ENCODE assay signal across 8 mouse cellular contexts in genomic region chr10:78008169-78008568, GRCm38 (mm10). TPM values are rescaled to one million over a fixed set of nuclear protein-coding genes. Genes with fewer than 3 reads are reported as not detected.
A peak's percentile ranks its signal among the peaks of the same experiment; 100 is the strongest.
DNase-seq lines count a peak whose midpoint lies in the region; ATAC-seq and TF ChIP-seq lines count a peak whose summit lies in the region.

No protein-coding gene starts in this region.

- no peak for ATAC-seq in heart, embryonic 12.5 days (ENCODE audit: insufficient number of reproducible peaks, low FRiP score)
- ATAC-seq in hindbrain, postnatal 0 days: no peak
- no peak for ATAC-seq in midbrain, embryonic 11.5 days (ENCODE audit: low FRiP score)

- DNase-seq in heart, adult 18-20 months: no peak
- DNase-seq in embryonic facial prominence, embryonic 10.5 days (ENCODE audit: low spot score): no peak
- DNase-seq in hindbrain, postnatal 0 days (ENCODE audit: low spot score): no peak
- DNase-seq in midbrain, embryonic 11.5 days (ENCODE audit: low spot score, missing footprints): no peak
- DNase-seq in thymus, postnatal 36 days: no peak
- DNase-seq in ovary, postnatal 10 days (ENCODE audit: low spot score): no peak
- no peak for DNase-seq in gastrocnemius, postnatal 25 days

- WGBS in heart, embryonic 12.5 days: 64% methylated on average over 3 of the region's 3 CpGs
- WGBS in embryonic facial prominence, embryonic 10.5 days: 80% methylated on average over 3 of the region's 3 CpGs
- WGBS in hindbrain, postnatal 0 days: 85% methylated on average over 3 of the region's 3 CpGs
- WGBS in midbrain, embryonic 11.5 days: 73% methylated on average over 3 of the region's 3 CpGs

- no peaks in the 10 kb centered on the region for H3K9me3 ChIP-seq in heart, embryonic 12.5 days (replicated peaks)
- no peaks in the 10 kb centered on the region for H3K9me3 ChIP-seq in embryonic facial prominence, embryonic 10.5 days
- H3K9me3 ChIP-seq in hindbrain, postnatal 0 days (ENCODE audit: low read length): no peaks in the 10 kb centered on the region
- H3K9me3 ChIP-seq in midbrain, embryonic 11.5 days (ENCODE audit: control insufficient read depth, low read length): no peaks in the 10 kb centered on the region

- H3K4me2 ChIP-seq in heart, embryonic 12.5 days: peak overlapping the region; percentile 86
- H3K4me2 ChIP-seq in hindbrain, postnatal 0 days (ENCODE audit: low read depth, low read length): peak overlapping the region; percentile 92
- peak overlapping the region; percentile 72 for H3K4me2 ChIP-seq in midbrain, embryonic 11.5 days

- no peaks in the 10 kb centered on the region for H3K27me3 ChIP-seq in heart, embryonic 12.5 days (replicated peaks)
- H3K27me3 ChIP-seq in embryonic facial prominence, embryonic 10.5 days (replicated peaks; ENCODE audit: low read depth, poor library complexity, severe bottlenecking): peaks cover 6% of the 10 kb centered on the region; the same call in 1 of the 2 replicates
- H3K27me3 ChIP-seq in hindbrain, postnatal 0 days (ENCODE audit: insufficient read depth, low read length): no peaks in the 10 kb centered on the region
- no peaks in the 10 kb centered on the region for H3K27me3 ChIP-seq in midbrain, embryonic 11.5 days (ENCODE audit: control insufficient read depth, insufficient read depth, low read length)

- H3K27ac ChIP-seq in heart, embryonic 12.5 days (ENCODE audit: poor library complexity, severe bottlenecking): peak overlapping the region; percentile 100
- peak overlapping the region; percentile 99 for H3K27ac ChIP-seq in embryonic facial prominence, embryonic 10.5 days (replicated peaks)
- 0 out of 2 replicates have a peak overlapping the region, but pooled peaks have one; percentile 87 for H3K27ac ChIP-seq in hindbrain, postnatal 0 days
- H3K27ac ChIP-seq in midbrain, embryonic 11.5 days (ENCODE audit: low read depth, low read length): no peak overlapping the region

- H3K36me3 ChIP-seq in heart, embryonic 12.5 days: peaks cover 22% of the 10 kb centered on the region
- H3K36me3 ChIP-seq in embryonic facial prominence, embryonic 10.5 days (replicated peaks): peaks cover 41% of the 10 kb centered on the region
- no peaks in the 10 kb centered on the region for H3K36me3 ChIP-seq in hindbrain, postnatal 0 days (ENCODE audit: insufficient read depth, low read length)
- no peaks in the 10 kb centered on the region for H3K36me3 ChIP-seq in midbrain, embryonic 11.5 days (ENCODE audit: control insufficient read depth, insufficient read depth, low read length)

- no peak for TF ChIP-seq CTCF in hindbrain, postnatal 0 days (IDR thresholded peaks at IDR 0.05; ENCODE audit: low read depth)

- H3K4me1 ChIP-seq in heart, embryonic 12.5 days (replicated peaks): peaks cover 45% of the 10 kb centered on the region
- H3K4me1 ChIP-seq in embryonic facial prominence, embryonic 10.5 days: peaks cover 43% of the 10 kb centered on the region
- H3K4me1 ChIP-seq in hindbrain, postnatal 0 days (ENCODE audit: insufficient read depth, low read length): peaks cover 23% of the 10 kb centered on the region
- peaks cover 22% of the 10 kb centered on the region for H3K4me1 ChIP-seq in midbrain, embryonic 11.5 days (ENCODE audit: control insufficient read depth, insufficient read depth, low read length)

- peak overlapping the region; percentile 83 for H3K4me3 ChIP-seq in heart, embryonic 12.5 days
- peak overlapping the region; percentile 87 for H3K4me3 ChIP-seq in embryonic facial prominence, embryonic 10.5 days
- peak overlapping the region; percentile 86 for H3K4me3 ChIP-seq in hindbrain, postnatal 0 days (ENCODE audit: low read length)
- H3K4me3 ChIP-seq in midbrain, embryonic 11.5 days (ENCODE audit: low read depth, low read length): peak overlapping the region; percentile 65

- peak overlapping the region; percentile 97 for H3K9ac ChIP-seq in heart, embryonic 12.5 days
- peak overlapping the region; percentile 75 for H3K9ac ChIP-seq in hindbrain, postnatal 0 days (replicated peaks; ENCODE audit: low read length)
- H3K9ac ChIP-seq in midbrain, embryonic 11.5 days (ENCODE audit: low read length): peak overlapping the region; percentile 74

RNA-seq across cellular contexts. Expression of gene Pfkl, which starts 1.7 kb away (rescaled TPM):
- 220 and 226 TPM in 2 replicates for polyA plus RNA-seq in heart, embryonic 12.5 days (2016; fragmentation: Nextera tagmentation; extraction: Ambion mirVana)
- 100 to 1,000 TPM; 114 to 120 TPM for total RNA-seq in heart, adult 18-20 months (2021)
- polyA plus RNA-seq in embryonic facial prominence, embryonic 10.5 days (2016; fragmentation: Nextera tagmentation; extraction: Ambion mirVana): 234 and 275 TPM in 2 replicates
- total RNA-seq in hindbrain, postnatal 0 days (2014; rRNA removed): 183 and 208 TPM in 2 replicates
- polyA plus RNA-seq in hindbrain, postnatal 0 days (2015; fragmentation: Nextera tagmentation; extraction: Ambion mirVana): 96.5 and 101 TPM in 2 replicates
- 96.9 and 103 TPM in 2 replicates for polyA plus RNA-seq in midbrain, embryonic 11.5 days (2014; fragmentation: Nextera tagmentation; extraction: Ambion mirVana)
- total RNA-seq in gastrocnemius, postnatal 25 days (2021): 1 to 10 TPM; 5.2 to 7.7 TPM

RNA-seq across cellular contexts. Expression of gene 1810043G02Rik, which starts 29.8 kb away (rescaled TPM):
- 14.8 and 15.6 TPM in 2 replicates for polyA plus RNA-seq in heart, embryonic 12.5 days (2016; fragmentation: Nextera tagmentation; extraction: Ambion mirVana)
- total RNA-seq in heart, adult 18-20 months (2021): 1 to 10 TPM; 8.8 to 9.8 TPM
- 31.0 and 33.7 TPM in 2 replicates for polyA plus RNA-seq in embryonic facial prominence, embryonic 10.5 days (2016; fragmentation: Nextera tagmentation; extraction: Ambion mirVana)
- total RNA-seq in hindbrain, postnatal 0 days (2014; rRNA removed): 72.0 and 75.7 TPM in 2 replicates
- 58.5 and 60.4 TPM in 2 replicates for polyA plus RNA-seq in hindbrain, postnatal 0 days (2015; fragmentation: Nextera tagmentation; extraction: Ambion mirVana)
- 32.3 and 36.5 TPM in 2 replicates for polyA plus RNA-seq in midbrain, embryonic 11.5 days (2014; fragmentation: Nextera tagmentation; extraction: Ambion mirVana)
- total RNA-seq in gastrocnemius, postnatal 25 days (2021): 1 to 10 TPM; 4.0 to 4.7 TPM

RNA-seq across cellular contexts. Expression of gene Dnmt3l, which starts 33.6 kb away (rescaled TPM):
- polyA plus RNA-seq in heart, embryonic 12.5 days (2016; fragmentation: Nextera tagmentation; extraction: Ambion mirVana): not detected in 2 replicates
- total RNA-seq in heart, adult 18-20 months (2021): not detected
- polyA plus RNA-seq in embryonic facial prominence, embryonic 10.5 days (2016; fragmentation: Nextera tagmentation; extraction: Ambion mirVana): 0.34 TPM in 1 of 2 replicates, not detected in the other
- total RNA-seq in hindbrain, postnatal 0 days (2014; rRNA removed): 0.63 TPM in 1 of 2 replicates, not detected in the other
- 0.13 and 0.44 TPM in 2 replicates for polyA plus RNA-seq in hindbrain, postnatal 0 days (2015; fragmentation: Nextera tagmentation; extraction: Ambion mirVana)
- not detected in 2 replicates for polyA plus RNA-seq in midbrain, embryonic 11.5 days (2014; fragmentation: Nextera tagmentation; extraction: Ambion mirVana)
- total RNA-seq in gastrocnemius, postnatal 25 days (2021): not detected

RNA-seq across cellular contexts. Expression of gene Aire, which starts 35.2 kb away (rescaled TPM):
- polyA plus RNA-seq in heart, embryonic 12.5 days (2016; fragmentation: Nextera tagmentation; extraction: Ambion mirVana): 0.42 TPM in 1 of 2 replicates, not detected in the other
- total RNA-seq in heart, adult 18-20 months (2021): not detected
- 0.24 and 0.25 TPM in 2 replicates for polyA plus RNA-seq in embryonic facial prominence, embryonic 10.5 days (2016; fragmentation: Nextera tagmentation; extraction: Ambion mirVana)
- 0.14 and 0.99 TPM in 2 replicates for total RNA-seq in hindbrain, postnatal 0 days (2014; rRNA removed)
- polyA plus RNA-seq in hindbrain, postnatal 0 days (2015; fragmentation: Nextera tagmentation; extraction: Ambion mirVana): 0.05 and 0.30 TPM in 2 replicates
- 0.10 TPM in 1 of 2 replicates, not detected in the other for polyA plus RNA-seq in midbrain, embryonic 11.5 days (2014; fragmentation: Nextera tagmentation; extraction: Ambion mirVana)
- total RNA-seq in gastrocnemius, postnatal 25 days (2021): not detected

RNA-seq across cellular contexts. Expression of gene Trpm2, which starts 37.8 kb away (rescaled TPM):
- polyA plus RNA-seq in heart, embryonic 12.5 days (2016; fragmentation: Nextera tagmentation; extraction: Ambion mirVana): 0.19 and 0.32 TPM in 2 replicates
- total RNA-seq in heart, adult 18-20 months (2021): 1 to 10 TPM in 1 of 2 experiments, under 1 TPM in 1; 0.99 to 1.5 TPM
- 0.54 and 0.85 TPM in 2 replicates for polyA plus RNA-seq in embryonic facial prominence, embryonic 10.5 days (2016; fragmentation: Nextera tagmentation; extraction: Ambion mirVana)
- 6.5 and 9.1 TPM in 2 replicates for total RNA-seq in hindbrain, postnatal 0 days (2014; rRNA removed)
- polyA plus RNA-seq in hindbrain, postnatal 0 days (2015; fragmentation: Nextera tagmentation; extraction: Ambion mirVana): 4.6 and 6.8 TPM in 2 replicates
- 0.75 and 1.5 TPM in 2 replicates for polyA plus RNA-seq in midbrain, embryonic 11.5 days (2014; fragmentation: Nextera tagmentation; extraction: Ambion mirVana)
- total RNA-seq in gastrocnemius, postnatal 25 days (2021): under 1 TPM; 0.26 to 0.83 TPM
